Mouse (Mus musculus): ENCODE results near the gene Larp6. TPM values are rescaled to one million over a fixed set of nuclear protein-coding genes. Genes with fewer than 3 reads are reported as not detected.

Gene Larp6
- total RNA-seq (2023) = not detected in 4 replicates

DNA sequence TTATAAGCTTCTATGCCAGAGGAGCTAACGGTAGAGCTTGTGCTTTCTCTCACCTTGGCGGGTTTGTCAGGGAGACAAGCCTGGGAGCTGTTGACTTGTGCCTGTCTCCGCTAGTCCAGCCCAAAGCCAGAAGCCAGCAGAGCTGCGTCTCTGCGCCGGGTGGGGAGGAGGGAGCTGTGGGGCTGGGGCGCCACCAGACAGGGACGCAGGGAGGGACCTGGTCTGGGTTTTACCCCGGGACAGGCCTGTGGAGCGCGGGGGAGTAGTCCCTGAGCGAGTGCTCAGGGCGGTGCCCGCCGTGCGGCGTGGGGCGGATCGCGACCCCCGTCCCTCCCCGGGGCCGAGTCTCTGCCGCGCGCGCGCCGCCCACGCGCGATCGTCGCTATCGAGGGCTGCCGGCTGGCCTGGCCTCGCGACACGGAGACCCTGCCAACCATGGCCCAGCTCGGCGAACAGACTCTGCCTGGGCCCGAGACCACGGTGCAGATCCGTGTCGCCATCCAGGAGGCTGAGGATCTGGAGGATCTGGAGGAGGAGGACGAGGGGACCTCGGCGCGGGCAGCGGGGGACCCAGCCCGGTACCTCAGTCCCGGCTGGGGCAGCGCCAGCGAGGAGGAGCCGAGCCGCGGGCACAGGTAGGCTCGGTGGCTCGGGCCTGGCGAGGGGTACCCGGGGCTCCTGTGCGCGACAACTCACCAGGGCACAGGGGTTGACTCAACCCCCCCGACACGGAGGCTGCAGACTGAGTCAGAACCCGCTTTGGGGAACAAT lies at the start of gene Larp6:
TSS of gene Larp6 (plus strand) at position 219 of the 771 bp plus-strand sequence.

DNA sequence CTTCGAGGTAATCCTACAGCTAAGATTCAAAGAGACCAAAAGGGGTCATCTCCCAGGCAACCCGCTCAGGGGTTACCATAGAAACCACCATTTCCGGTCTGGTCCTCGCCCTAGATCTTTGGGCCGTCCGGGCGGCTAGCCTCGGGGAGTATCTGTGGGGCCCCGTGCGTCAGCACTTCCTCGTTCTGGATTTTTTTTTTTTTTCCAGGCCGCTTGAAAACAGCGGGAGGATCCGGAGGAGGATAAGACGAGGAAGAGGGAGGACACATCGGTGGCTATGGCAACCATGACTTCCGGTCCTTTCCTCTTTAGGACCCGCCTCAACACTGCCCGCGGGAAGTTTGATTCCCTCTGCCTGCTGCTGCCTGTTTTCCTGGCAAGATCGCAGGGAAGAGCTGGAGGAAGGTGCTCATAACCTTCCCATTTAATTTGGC lies 24.9 kb upstream of the Larp6 start, which contains the start of gene Lrrc49:
TSS of gene Lrrc49 (minus strand) at position 268 of the 434 bp plus-strand sequence.

Other genes starting within 250 kb of the Larp6 start
- gene Thsd4, start 190.9 kb upstream of the Larp6 start, total RNA-seq (2023) = 0.09 to 0.23 TPM (median 0.21 TPM) in 3 of 4 replicates, not detected in the other
- gene Lrrc49, start 24.8 kb upstream of the Larp6 start, total RNA-seq (2023) = 0.60 to 0.78 TPM (median 0.77 TPM) in 3 of 4 replicates, not detected in the other
- 0.15 to 0.43 TPM (median 0.32 TPM) in 4 replicates for gene Uaca, start 81.6 kb downstream of the Larp6 start, total RNA-seq (2023)